Mouse (Mus musculus): Measurements from ENCODE around the gene Chn2. TPM values are rescaled to one million over a fixed set of nuclear protein-coding genes. Genes with fewer than 3 reads are reported as not detected.

Chn2 gene
- polyA plus RNA-seq, 1 experiment from 2014 or later = 7.1 TPM

DNA sequence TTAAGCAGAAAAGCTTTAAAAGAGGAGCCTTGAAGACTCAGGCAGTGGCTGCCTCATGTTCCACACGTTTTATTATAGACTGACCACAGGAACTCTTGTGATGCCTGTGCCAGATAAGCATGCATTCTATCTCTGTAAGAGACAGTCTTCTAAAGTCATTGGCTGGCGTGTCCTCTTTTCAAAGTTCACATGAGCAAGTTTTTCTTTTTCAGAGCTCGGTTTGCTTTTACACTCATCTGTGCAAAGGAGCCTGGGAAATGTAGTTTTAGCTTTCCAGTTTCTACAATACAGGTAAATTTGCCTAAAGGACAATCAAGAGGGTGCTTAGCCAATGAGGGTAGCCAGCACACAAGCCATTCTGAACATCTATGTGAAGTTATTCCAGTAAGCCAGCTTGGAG is 51.5 kb downstream of the Chn2 start:
- no peaks in the 10 kb centered on the region for H3K36me3 ChIP-seq (ENCODE audit: control insufficient read depth, insufficient read depth, low read length)
- WGBS = 54% methylated on average over 3 of the region's 3 CpGs
- H3K4me1 ChIP-seq (ENCODE audit: control insufficient read depth in 2 of 2, insufficient read depth in 2 of 2, low read length in 2 of 2) = peaks cover 0 to 5% of the 10 kb centered on the region in 2 experiments; a peak in 1 of 4 replicates
- no peaks in the 10 kb centered on the region for H3K9me3 ChIP-seq (ENCODE audit: control insufficient read depth, low read length)
- H3K27me3 ChIP-seq (ENCODE audit: control insufficient read depth, insufficient read depth, low read length) = no peaks in the 10 kb centered on the region
- H3K9ac ChIP-seq (ENCODE audit: low read length) = no peak overlapping the region
- H3K4me2 ChIP-seq (ENCODE audit: low read length) = no peak overlapping the region
- no peak overlapping the region for H3K27ac ChIP-seq (replicated peaks in 1 of 2; ENCODE audit: control insufficient read depth in 1 of 2, insufficient read depth in 1 of 2, low read depth in 2 of 2, low read length in 2 of 2)
- ATAC-seq (ENCODE audit: insufficient number of reproducible peaks, insufficient read depth, low FRiP score, low read depth) = no peak
- no peak overlapping the region for H3K4me3 ChIP-seq (ENCODE audit: control insufficient read depth in 1 of 2, insufficient read depth in 1 of 2, low read depth in 1 of 2, low read length in 2 of 2)

DNA sequence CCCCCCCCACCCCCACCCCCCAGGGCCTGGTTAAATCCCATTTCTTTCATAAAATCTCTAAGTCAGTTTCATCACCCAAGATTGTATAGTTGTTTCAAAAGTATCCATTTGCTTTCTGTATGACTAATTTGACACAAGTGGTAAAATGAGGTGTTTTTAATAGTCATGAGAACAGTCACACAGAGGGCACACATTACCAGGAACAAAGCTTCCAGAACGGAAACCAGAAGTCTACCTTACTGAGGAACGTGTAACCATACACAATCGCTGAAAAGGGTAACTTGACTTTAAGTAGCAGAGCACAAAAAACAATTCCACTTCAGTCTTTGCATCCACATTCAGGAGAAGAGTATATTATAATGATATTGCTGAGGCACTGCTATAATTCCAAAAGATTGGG is 53.6 kb downstream of the Chn2 start:
- ATAC-seq (ENCODE audit: insufficient number of reproducible peaks, insufficient read depth, low FRiP score, low read depth) = no peak
- no peak overlapping the region for H3K9ac ChIP-seq (ENCODE audit: low read length)
- no peak overlapping the region for H3K4me3 ChIP-seq (ENCODE audit: control insufficient read depth in 1 of 2, insufficient read depth in 1 of 2, low read depth in 1 of 2, low read length in 2 of 2)
- no peaks in the 10 kb centered on the region for H3K27me3 ChIP-seq (ENCODE audit: control insufficient read depth, insufficient read depth, low read length)
- 83% methylated on average over 3 of the region's 3 CpGs for WGBS
- no peak overlapping the region for H3K4me2 ChIP-seq (ENCODE audit: low read length)
- H3K36me3 ChIP-seq (ENCODE audit: control insufficient read depth, insufficient read depth, low read length) = no peaks in the 10 kb centered on the region
- H3K4me1 ChIP-seq (ENCODE audit: control insufficient read depth in 2 of 2, insufficient read depth in 2 of 2, low read length in 2 of 2) = peaks cover 0 to 7% of the 10 kb centered on the region in 2 experiments; a peak in 2 of 4 replicates
- no peaks in the 10 kb centered on the region for H3K9me3 ChIP-seq (ENCODE audit: control insufficient read depth, low read length)
- no peak overlapping the region for H3K27ac ChIP-seq (replicated peaks in 1 of 2; ENCODE audit: control insufficient read depth in 1 of 2, insufficient read depth in 1 of 2, low read depth in 2 of 2, low read length in 2 of 2)

- Histone ChIP-seq H3K4me2 (ENCODE audit: low read length) (no peak overlapping the region), H3K27me3 (ENCODE audit: control insufficient read depth, insufficient read depth, low read length) (no peaks in the 10 kb centered on the region), H3K9ac (ENCODE audit: low read length) (no peak overlapping the region), H3K9me3 (ENCODE audit: control insufficient read depth, low read length) (no peaks in the 10 kb centered on the region), H3K27ac (replicated peaks in 1 of 2; ENCODE audit: control insufficient read depth in 1 of 2, insufficient read depth in 1 of 2, low read depth in 2 of 2, low read length in 2 of 2) (no peak overlapping the region), H3K4me3 (ENCODE audit: control insufficient read depth in 1 of 2, insufficient read depth in 1 of 2, low read depth in 1 of 2, low read length in 2 of 2) (no peak overlapping the region), H3K36me3 (ENCODE audit: control insufficient read depth, insufficient read depth, low read length) (no peaks in the 10 kb centered on the region), H3K4me1 (ENCODE audit: control insufficient read depth in 2 of 2, insufficient read depth in 2 of 2, low read length in 2 of 2) (peaks cover 4 to 20% of the 10 kb centered on the region in 2 experiments; a peak in 3 of 4 replicates)
- peak; percentile 31 for ATAC-seq (ENCODE audit: insufficient number of reproducible peaks, insufficient read depth, low FRiP score, low read depth)
- WGBS = 36% methylated on average over 6 of the region's 6 CpGs
Observed at GRCm38 (mm10) chr6:54096147-54096761, 56.9 kb downstream of the Chn2 start.

GRCm38 (mm10) chr6:54096836-54097235 is 57.5 kb downstream of the Chn2 start:
- WGBS = 35% methylated on average over 7 of the region's 7 CpGs

DNA sequence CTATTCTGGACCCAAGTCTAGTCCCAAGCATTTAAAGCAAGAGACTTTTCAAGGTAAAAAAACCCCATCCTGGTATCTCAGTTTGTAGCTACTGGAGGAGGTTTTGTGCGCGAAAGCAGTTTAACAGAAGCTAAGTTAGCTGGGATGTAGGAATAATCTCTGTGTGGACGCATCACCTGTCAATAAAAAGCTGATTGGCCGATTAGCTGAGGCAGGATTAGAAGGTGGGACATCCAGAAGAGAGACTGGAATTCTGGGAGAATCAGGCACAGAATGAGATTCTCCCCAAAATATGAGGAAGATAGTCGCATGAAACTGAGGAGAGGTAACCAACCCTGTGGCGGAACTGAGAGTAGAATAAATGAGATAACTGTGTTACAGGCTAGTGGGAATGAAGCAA is 59.0 kb downstream of the Chn2 start:
- no peak overlapping the region for H3K4me3 ChIP-seq (ENCODE audit: control insufficient read depth in 1 of 2, insufficient read depth in 1 of 2, low read depth in 1 of 2, low read length in 2 of 2)
- no peak overlapping the region for H3K4me2 ChIP-seq (ENCODE audit: low read length)
- H3K9me3 ChIP-seq (ENCODE audit: control insufficient read depth, low read length) = no peaks in the 10 kb centered on the region
- ATAC-seq (ENCODE audit: insufficient number of reproducible peaks, insufficient read depth, low FRiP score, low read depth) = no peak
- H3K27me3 ChIP-seq (ENCODE audit: control insufficient read depth, insufficient read depth, low read length) = no peaks in the 10 kb centered on the region
- peaks cover 6 to 26% of the 10 kb centered on the region in 2 experiments for H3K4me1 ChIP-seq (ENCODE audit: control insufficient read depth in 2 of 2, insufficient read depth in 2 of 2, low read length in 2 of 2)
- no peaks in the 10 kb centered on the region for H3K36me3 ChIP-seq (ENCODE audit: control insufficient read depth, insufficient read depth, low read length)
- no peak overlapping the region for H3K9ac ChIP-seq (ENCODE audit: low read length)
- 90% methylated on average over 6 of the region's 6 CpGs for WGBS
- H3K27ac ChIP-seq (replicated peaks in 1 of 2; ENCODE audit: control insufficient read depth in 1 of 2, insufficient read depth in 1 of 2, low read depth in 2 of 2, low read length in 2 of 2) = no peak overlapping the region

More at GRCm38 (mm10) chr6:54096836-54097235, 57.5 kb downstream of the Chn2 start:
- H3K9ac ChIP-seq (ENCODE audit: low read length) = no peak overlapping the region
- H3K4me3 ChIP-seq (ENCODE audit: control insufficient read depth in 1 of 2, insufficient read depth in 1 of 2, low read depth in 1 of 2, low read length in 2 of 2) = no peak overlapping the region
- peaks cover 4 to 20% of the 10 kb centered on the region in 2 experiments; a peak in 3 of 4 replicates for H3K4me1 ChIP-seq (ENCODE audit: control insufficient read depth in 2 of 2, insufficient read depth in 2 of 2, low read length in 2 of 2)
- H3K36me3 ChIP-seq (ENCODE audit: control insufficient read depth, insufficient read depth, low read length) = no peaks in the 10 kb centered on the region
- H3K9me3 ChIP-seq (ENCODE audit: control insufficient read depth, low read length) = no peaks in the 10 kb centered on the region
- no peak overlapping the region for H3K27ac ChIP-seq (replicated peaks in 1 of 2; ENCODE audit: control insufficient read depth in 1 of 2, insufficient read depth in 1 of 2, low read depth in 2 of 2, low read length in 2 of 2)
- H3K4me2 ChIP-seq (ENCODE audit: low read length) = no peak overlapping the region
- ATAC-seq (ENCODE audit: insufficient number of reproducible peaks, insufficient read depth, low FRiP score, low read depth) = no peak
- H3K27me3 ChIP-seq (ENCODE audit: control insufficient read depth, insufficient read depth, low read length) = no peaks in the 10 kb centered on the region

- Histone ChIP-seq H3K4me2 (ENCODE audit: low read length) (no peak overlapping the region), H3K4me1 (ENCODE audit: control insufficient read depth in 2 of 2, insufficient read depth in 2 of 2, low read length in 2 of 2) (peaks cover 10 to 29% of the 10 kb centered on the region in 2 experiments), H3K36me3 (ENCODE audit: control insufficient read depth, insufficient read depth, low read length) (no peaks in the 10 kb centered on the region), H3K27ac (replicated peaks in 1 of 2; ENCODE audit: control insufficient read depth in 1 of 2, insufficient read depth in 1 of 2, low read depth in 2 of 2, low read length in 2 of 2) (no peak overlapping the region), H3K9me3 (ENCODE audit: control insufficient read depth, low read length) (no peaks in the 10 kb centered on the region), H3K9ac (ENCODE audit: low read length) (no peak overlapping the region), H3K27me3 (ENCODE audit: control insufficient read depth, insufficient read depth, low read length) (no peaks in the 10 kb centered on the region), H3K4me3 (ENCODE audit: control insufficient read depth in 1 of 2, insufficient read depth in 1 of 2, low read depth in 1 of 2, low read length in 2 of 2) (no peak overlapping the region)
- ATAC-seq (ENCODE audit: insufficient number of reproducible peaks, insufficient read depth, low FRiP score, low read depth) = no peak
- WGBS = 32% methylated on average over 6 of the region's 6 CpGs
Observed at GRCm38 (mm10) chr6:54099659-54100058, 60.3 kb downstream of the Chn2 start.

GRCm38 (mm10) chr6:54102210-54102609 is 62.9 kb downstream of the Chn2 start:
- H3K27ac ChIP-seq (replicated peaks in 1 of 2; ENCODE audit: control insufficient read depth in 1 of 2, insufficient read depth in 1 of 2, low read depth in 2 of 2, low read length in 2 of 2) = no peak overlapping the region
- H3K27me3 ChIP-seq (ENCODE audit: control insufficient read depth, insufficient read depth, low read length) = no peaks in the 10 kb centered on the region
- 49% methylated on average over 4 of the region's 4 CpGs for WGBS
- no peak overlapping the region for H3K4me3 ChIP-seq (ENCODE audit: control insufficient read depth in 1 of 2, insufficient read depth in 1 of 2, low read depth in 1 of 2, low read length in 2 of 2)
- no peaks in the 10 kb centered on the region for H3K9me3 ChIP-seq (ENCODE audit: control insufficient read depth, low read length)
- H3K9ac ChIP-seq (ENCODE audit: low read length) = no peak overlapping the region
- no peaks in the 10 kb centered on the region for H3K36me3 ChIP-seq (ENCODE audit: control insufficient read depth, insufficient read depth, low read length)
- no peak for ATAC-seq (ENCODE audit: insufficient number of reproducible peaks, insufficient read depth, low FRiP score, low read depth)
- no peak overlapping the region for H3K4me2 ChIP-seq (ENCODE audit: low read length)
- peaks cover 12 to 23% of the 10 kb centered on the region in 2 experiments for H3K4me1 ChIP-seq (ENCODE audit: control insufficient read depth in 2 of 2, insufficient read depth in 2 of 2, low read length in 2 of 2)

Data from heart, embryonic 14.5 days (tissue).